Mouse (Mus musculus): Measurements from ENCODE around the gene Adgrf4.

Adgrf4 gene

DNA sequence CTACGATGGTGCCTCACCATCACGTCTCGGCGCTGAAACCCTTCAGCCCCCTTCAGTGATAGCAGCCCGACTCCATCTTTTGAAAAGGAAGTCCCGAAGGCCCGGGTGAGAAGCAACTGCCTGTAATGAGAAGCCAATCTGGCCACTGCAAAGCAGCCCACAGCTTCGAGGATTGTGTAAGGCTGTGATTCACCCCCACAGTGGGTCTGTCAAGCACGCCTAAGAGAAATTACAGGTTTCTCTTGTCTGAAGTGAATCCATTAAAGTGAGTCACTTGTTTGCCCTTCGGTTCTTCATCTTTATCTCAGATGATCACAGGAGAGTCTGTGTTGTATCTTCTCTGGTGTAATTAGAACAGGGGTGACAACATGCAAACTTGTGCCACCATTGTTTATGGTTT lies at the start of gene Adgrf4:
Adgrf4 (minus strand) TSS at position 149 of the 400 bp plus-strand sequence.
- no peak for DNase-seq (ENCODE audit: low read depth, low spot score)

DNA sequence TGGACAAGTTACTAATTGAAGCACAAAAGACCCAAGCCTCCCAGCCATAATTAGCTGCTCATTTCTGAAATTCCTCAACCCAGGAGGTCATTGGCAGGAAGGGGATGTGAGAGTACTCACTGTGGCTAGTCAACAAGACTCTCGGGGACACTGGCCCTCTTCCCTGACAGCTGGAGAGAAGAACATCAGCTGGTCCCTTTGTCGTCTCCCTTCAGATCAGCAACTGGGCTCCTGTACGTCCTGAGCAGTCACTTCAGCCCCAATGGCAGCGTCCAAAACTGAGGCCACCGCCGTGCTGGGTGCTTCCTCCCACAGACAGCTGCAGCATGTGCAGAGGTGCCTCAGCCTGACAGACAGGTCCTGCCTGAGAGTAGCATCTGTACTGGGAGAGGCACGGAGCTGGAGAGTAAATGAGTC lies 49.7 kb upstream of the Adgrf4 start, which contains the start of gene Adgrf2:
Adgrf2 (minus strand) TSS at position 379 of the 417 bp plus-strand sequence.
- DNase-seq (ENCODE audit: low read depth, low spot score): no peak

DNA sequence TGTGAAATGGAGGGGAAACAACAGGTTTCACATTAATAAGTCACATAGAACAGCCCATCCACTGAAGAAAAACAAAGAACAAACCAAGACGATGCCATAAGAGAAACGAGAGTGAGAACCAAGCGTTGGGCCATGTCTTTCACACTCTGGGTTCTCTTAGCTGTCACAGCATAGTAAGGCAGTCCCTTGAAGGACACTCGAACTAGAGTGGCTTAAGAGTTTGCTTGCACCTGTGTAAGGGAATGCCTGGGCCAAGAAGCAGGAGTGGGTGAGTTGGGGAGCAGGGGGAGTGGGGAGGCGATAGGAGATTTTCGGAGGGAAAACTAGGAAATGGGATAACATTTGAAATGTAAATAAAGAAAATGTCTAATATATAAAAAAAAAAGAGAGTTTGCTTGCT lies 46.7 kb upstream of the Adgrf4 start:
- DNase-seq (ENCODE audit: low read depth, low spot score): no peak

DNA sequence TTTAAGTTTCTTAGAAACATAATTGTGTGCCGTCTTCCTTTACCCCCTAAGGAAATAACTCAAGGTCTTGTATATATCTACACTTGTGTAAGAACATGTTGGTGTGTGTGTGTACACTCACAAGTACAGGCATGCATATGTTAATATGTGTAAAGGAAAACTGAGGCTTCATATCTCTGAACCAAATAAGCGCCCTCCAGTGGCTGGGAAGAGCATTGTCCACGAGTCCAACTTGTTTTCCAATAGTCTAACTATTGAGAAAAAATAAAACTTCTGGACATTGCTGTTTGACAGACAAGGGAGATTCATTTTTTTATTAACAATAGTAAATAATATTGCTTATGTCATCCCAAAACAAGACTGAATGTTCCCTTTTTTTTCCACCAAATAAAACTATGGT lies 25.1 kb upstream of the Adgrf4 start:
- DNase-seq (ENCODE audit: low read depth, low spot score): peak; percentile 25

DNA sequence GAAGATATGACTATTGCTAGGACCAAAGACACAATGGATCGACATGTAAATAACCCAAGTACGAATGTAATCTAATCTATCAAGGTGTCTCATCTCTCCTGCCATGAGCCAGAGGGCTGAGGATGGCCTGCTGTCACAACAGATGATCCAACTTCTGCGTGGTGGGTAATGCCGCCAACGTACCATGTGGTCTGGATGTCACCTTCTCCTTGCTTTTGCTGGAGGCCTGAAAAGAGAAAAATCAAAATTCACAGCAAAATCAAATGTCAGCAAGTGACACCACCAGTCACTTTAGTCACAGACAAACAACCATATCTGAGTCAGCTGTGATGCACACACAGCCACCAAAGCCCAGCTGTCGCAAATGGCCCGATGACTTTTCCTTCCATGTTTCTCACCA lies 22.9 kb upstream of the Adgrf4 start:
- DNase-seq (ENCODE audit: low read depth, low spot score): no peak

DNA sequence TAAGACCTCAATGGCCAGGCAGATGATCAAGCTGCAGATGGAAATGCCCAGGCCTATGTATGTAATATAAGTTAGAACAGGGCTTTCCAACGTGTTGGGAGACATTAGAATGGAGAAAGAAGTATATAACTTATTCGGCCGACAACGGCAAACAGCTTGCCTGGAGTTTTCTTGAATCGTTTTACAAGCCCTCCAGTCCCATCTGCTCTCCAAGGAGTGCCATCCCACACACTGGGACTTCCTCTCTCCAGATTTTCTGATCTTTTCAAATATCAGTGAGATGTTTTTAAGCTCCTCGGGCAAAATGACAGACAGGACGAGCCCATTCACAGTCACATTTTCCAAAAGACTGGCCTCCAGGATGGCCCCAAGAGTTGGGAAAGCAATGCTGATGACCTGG lies 18.6 kb upstream of the Adgrf4 start:
- no peak for DNase-seq (ENCODE audit: low read depth, low spot score)

DNA sequence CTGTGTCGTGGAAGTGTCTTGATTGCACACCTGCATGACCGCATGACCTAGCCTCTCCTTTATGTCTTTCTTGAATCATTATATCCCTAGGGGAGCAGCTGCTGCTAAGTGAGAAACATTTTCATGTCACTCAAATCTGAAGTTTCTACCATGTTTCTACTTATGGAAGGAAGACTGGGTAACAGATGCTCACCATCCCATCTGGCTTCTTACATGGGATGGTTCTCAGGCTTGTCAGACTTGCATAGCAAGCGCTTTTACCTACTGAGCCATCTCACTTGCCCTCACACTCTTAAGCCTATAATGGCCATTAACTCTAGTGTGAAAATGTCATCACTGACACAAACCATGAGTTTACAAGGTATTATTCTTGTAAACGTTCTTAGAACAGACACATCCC lies 13.5 kb upstream of the Adgrf4 start:
- no peak for DNase-seq (ENCODE audit: low read depth, low spot score)

DNA sequence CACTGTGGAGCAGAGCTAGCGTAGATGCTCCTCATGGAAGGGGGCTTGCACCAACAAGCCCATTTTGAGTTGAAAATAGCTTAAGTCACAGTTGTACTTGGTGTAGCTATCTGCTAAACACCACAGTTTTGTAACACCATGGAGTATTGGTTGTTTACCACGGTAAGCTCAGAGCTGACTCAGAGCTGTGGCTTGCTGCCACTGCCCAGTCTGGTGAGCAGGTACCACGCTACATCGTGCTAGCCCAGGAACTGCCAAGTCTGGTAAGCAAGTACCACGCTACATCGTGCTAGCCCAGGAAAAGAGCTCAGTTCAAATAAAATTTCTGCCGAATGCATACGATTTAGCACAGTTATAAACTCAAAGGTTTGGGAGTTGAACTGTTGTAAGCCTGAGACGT lies 10.1 kb upstream of the Adgrf4 start:
- DNase-seq (ENCODE audit: low read depth, low spot score): peak; percentile 31

DNA sequence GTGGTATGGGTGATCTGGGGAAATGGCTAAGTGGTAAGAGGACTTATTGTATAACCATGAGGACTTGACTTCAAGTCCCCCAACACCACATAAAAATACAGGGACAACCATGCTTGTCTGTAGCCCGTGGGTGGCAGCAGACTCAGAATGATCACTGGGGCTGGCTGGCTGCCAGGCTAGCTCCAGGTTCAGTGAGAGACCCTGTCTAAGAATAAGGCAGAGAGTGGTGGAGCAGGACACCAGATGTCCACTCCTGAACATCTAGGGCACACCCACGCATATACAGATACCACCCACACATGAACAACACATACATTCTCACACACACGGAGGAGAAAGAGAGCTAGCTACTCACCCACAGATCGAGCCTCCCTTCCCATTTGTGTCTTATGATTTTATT lies 2.6 kb upstream of the Adgrf4 start:
- DNase-seq (ENCODE audit: low read depth, low spot score): no peak

DNA sequence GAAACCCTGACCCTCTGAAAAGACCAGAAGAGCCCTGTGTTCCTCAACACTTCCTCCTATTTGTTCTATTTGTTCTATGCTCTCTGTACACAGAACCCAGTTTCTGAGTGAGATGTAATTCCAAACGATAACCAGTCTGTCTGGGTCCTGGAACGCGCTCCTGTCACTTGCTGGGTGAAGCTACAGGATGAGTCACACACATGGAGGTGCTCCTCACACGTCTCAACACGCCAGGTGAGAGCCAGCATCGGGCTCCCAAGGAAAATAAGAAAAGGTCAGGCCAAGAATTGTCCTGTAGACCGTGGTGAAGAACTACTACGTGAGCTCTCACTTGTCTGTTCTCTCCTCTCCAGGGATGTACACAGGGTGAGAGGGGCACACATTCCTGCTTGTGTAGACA lies 1.6 kb downstream of the Adgrf4 start:
- DNase-seq (ENCODE audit: low read depth, low spot score): no peak

DNA sequence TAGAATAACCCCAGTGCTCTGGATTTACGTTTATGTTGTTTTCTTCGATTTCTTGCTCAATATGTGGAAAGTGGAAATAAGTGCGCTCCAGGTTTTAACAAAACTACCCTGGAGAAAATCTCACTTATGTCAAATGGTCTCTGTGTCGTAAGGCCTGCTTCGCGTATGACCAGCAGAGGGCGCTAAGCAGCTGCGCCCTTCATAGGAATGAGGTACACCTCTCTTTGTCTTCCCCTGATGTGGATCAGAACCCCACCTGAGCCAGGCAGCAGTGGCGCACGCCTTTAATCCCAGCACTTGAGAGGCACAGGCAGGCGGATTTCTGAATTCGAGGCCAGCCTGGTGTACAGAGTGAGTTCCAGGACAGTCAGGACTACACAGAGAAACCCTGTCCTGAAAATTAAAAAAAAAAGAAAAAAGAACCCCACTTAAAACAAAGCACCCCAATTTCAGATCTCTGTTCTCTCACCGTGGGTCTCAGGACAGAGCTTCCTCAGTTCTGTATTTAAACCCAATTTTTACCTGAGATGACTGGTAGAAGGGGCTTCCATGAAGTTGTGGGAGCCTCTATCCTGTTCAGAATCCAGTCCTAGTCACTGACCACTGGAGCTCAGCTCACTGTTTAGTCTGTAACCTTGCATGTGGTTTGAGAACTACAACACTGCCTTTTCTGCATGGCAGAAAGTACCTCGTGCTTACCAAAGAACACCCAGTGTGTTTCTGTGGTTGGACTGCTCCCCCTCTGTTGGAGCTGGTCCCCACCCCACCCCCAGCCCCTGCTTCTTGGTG lies 33.3 kb downstream of the Adgrf4 start:
- DNase-seq (ENCODE audit: low read depth, low spot score): peak; percentile 78

DNA sequence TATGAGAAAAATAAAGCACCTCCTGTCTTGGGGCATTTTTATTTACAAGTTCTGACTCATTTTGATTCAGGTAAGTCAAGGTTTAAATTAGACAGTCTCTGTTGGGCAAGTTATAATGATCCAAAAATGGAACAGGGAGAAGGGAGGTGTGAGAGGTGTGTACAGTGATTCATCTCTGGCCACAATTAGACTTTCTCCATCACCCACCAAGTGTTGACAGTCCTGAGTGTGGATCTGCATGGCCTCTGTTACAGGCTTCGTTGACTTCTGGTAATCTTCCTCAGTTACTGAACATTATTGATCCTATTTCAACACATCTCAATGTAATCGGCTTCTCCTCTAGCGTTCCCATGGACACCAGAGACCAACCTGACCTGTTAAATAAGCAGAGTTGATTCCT lies 48.7 kb downstream of the Adgrf4 start:
- DNase-seq (ENCODE audit: low read depth, low spot score): no peak

DNA sequence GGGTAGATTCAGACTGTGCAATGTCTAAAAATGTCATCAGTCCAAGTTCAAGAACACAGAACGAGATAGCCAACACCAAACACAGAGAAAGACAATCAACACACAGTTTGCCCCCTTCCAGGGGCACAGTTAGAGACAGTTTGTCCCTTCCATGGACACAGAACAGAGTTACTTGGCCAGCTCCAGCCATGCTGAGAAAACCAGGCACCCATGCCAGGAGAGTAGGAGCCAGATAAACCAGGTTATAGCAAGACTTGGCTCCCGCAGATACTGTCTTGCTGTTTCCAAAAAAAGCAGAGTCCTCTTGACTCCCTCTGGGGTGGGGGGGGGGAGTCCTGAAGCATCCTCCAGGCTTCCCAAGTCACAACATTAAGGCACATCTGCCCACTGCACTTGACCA lies 61.9 kb downstream of the Adgrf4 start:
- no peak for DNase-seq (ENCODE audit: low read depth, low spot score)

DNA sequence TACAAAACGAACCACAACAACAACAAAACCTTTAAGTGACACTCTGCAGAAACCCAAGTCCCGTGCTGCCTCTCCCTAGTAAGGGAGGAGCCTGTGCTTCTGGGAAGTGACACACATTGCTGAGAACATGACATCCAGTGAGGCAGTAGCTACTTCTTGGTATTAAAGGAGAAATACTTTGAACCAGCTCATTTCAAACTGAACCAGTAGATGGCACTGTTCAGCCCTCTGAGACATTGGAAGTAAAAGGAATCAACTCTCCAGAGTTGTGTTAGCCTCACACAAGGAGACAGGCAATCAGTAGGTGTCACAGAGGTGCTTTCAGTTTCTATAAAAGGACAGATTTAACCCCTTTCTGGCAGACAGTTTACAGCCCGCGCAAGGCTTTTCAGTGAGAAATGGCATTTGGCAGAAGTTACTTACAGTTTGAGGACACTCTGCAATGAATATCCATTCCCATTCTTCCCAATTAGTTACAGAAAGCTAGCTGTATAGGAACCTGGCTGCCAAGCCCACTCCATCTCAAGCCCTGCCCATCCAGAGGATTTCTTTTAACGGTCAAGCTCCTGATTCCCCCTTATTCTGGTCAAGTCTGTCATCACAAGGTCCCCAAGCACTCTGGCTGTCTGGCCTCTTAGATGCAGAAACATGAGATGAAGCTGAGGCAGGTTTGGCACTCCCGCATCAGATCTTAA lies 78.9 kb downstream of the Adgrf4 start:
- DNase-seq (ENCODE audit: low read depth, low spot score): peak; percentile 76

DNA sequence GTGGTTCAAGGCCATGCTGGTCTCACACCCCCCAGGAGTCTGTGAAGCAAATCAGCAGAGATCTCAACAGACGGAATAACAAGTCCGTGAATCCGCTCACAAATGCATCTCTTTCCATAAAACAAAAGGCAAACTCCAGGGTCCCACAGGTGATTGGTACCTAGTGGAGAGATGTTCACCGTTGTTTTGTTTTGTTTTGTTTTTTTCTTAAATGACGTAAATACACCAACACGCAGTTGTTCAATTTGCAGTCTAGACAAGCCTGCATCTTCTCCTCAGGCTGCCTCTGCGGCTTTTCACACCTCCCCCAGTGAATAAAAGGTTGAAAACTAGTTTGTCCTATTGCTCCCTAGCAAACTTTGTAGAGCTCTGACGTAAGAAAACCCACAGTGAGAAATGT lies 80.8 kb downstream of the Adgrf4 start, which contains the start of gene Opn5:
Opn5 (minus strand) TSS at position 101 of the 400 bp plus-strand sequence.
- DNase-seq (ENCODE audit: low read depth, low spot score): no peak

DNA sequence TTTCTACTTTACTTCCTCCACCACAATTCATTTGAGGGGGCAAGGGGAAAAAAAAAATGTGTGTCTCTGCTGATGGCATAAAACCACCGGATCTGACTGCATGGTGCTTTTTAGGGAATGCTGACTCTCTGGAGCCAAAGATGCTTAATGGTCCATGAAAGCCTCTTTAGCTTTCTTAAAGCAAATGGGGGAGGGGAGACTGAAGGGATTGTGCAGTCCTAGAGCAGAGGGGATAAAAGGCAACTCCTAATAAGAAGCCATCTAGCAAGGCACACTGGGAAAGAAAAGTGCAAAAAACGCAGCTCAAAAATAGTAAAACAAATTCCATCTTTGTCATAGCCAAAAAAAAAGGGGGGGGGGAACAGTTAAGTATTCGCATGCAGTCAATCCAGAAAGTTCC lies 83.8 kb downstream of the Adgrf4 start:
- DNase-seq (ENCODE audit: low read depth, low spot score): no peak

Data from 3T3-L1 (cell line).